Comparison of ENCODE assay signal across 24 mouse cellular contexts in the genomic region with DNA sequence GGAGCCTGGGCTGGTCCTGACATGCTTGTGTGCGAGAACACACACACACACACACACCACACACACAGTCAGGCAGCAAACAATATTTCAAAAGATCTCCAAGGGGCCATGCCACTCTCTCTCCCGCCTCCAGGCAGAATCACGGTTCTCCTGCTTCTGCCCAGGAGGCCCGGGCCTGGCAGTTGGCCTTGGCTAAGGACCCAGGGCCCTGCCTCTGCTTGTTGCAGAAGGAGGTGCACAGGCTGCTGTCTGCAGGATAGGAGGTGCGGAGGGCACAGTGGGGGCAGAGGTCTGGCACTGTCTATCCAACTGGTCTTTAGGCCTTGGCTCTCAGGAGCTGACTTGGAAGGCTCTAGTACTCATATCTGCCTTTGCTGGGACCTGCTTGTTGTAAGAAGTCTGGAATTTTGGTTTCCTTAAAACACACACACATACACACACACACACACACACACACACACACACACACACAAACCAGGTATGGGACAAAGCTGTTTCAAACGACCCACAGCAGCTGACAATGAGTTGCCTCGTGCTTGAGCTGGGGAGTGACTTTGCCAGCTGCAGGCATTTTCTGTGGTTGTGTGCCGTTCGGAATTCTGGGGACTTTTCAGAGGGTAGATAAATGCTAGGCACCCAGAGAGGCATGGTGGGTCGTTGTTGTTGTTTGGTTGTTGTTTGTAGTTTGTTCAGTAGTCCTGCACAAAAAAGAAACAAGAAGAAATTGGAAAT. TPM values are rescaled to one million over a fixed set of nuclear protein-coding genes. Genes with fewer than 3 reads are reported as not detected.
"Had no signal": no experiment of that assay in that cellular context is flagged by ENCODE, and none has a peak within 500 bp of the region (broad histone marks: within the 10 kb centered on the region; RNA-seq: fewer than 3 reads in every experiment).

No protein-coding gene starts in this region.

- H3K4me1 ChIP-seq: megakaryocyte, embryonic 14.5 days; midbrain, embryonic 13.5 days; midbrain, embryonic 15.5 days; neural tube, embryonic 13.5 days; neural tube, embryonic 15.5 days had no signal

- H3K4me3 ChIP-seq: lung, embryonic 15.5 days; megakaryocyte, embryonic 14.5 days; midbrain, embryonic 13.5 days; midbrain, embryonic 15.5 days; neural tube, embryonic 13.5 days; neural tube, embryonic 15.5 days; stomach, embryonic 15.5 days had no signal

- DNase-seq: liver, postnatal 0 days; lung, adult 2 months; lung, postnatal 14 days; lung, postnatal 36 days; retina, postnatal 1 day; right cerebral cortex, adult 18-20 months; right cerebral cortex, postnatal 25 days; right cerebral cortex, postnatal 4 days; thymus, adult 2 months; thymus, postnatal 25 days; thymus, postnatal 4 days had no signal

- H3K4me2 ChIP-seq: lung, embryonic 15.5 days; midbrain, embryonic 11.5 days; midbrain, embryonic 13.5 days; midbrain, embryonic 15.5 days; neural tube, embryonic 13.5 days; neural tube, embryonic 15.5 days; stomach, embryonic 15.5 days had no signal

- H3K27me3 ChIP-seq: lung, embryonic 15.5 days; midbrain, embryonic 13.5 days; midbrain, embryonic 15.5 days; neural tube, embryonic 13.5 days; neural tube, embryonic 15.5 days; stomach, embryonic 15.5 days had no signal

- H3K27ac ChIP-seq: lung, embryonic 15.5 days; macrophage; midbrain, embryonic 13.5 days; midbrain, embryonic 15.5 days; neural tube, embryonic 13.5 days; neural tube, embryonic 15.5 days; stomach, embryonic 15.5 days; stomach, postnatal 0 days had no signal

- H3K9me3 ChIP-seq: lung, embryonic 15.5 days; midbrain, embryonic 13.5 days; midbrain, embryonic 15.5 days; neural tube, embryonic 13.5 days; neural tube, embryonic 15.5 days; stomach, embryonic 15.5 days had no signal

- H3K9ac ChIP-seq: liver, postnatal 0 days; lung, embryonic 15.5 days; midbrain, embryonic 13.5 days; midbrain, embryonic 15.5 days; neural tube, embryonic 13.5 days; neural tube, embryonic 15.5 days; stomach, embryonic 15.5 days had no signal

- H3K36me3 ChIP-seq: lung, embryonic 15.5 days; midbrain, embryonic 13.5 days; midbrain, embryonic 15.5 days; neural tube, embryonic 13.5 days; neural tube, embryonic 15.5 days; stomach, embryonic 15.5 days had no signal

- ATAC-seq: liver, postnatal 0 days; lung, postnatal 0 days; midbrain, embryonic 13.5 days; midbrain, embryonic 15.5 days had no signal

RNA-seq across cellular contexts. Expression of gene Arhgef19, which starts 23.8 kb away (rescaled TPM):
- total RNA-seq: megakaryocyte progenitor cell, adult 5-6 weeks; monocyte, adult 5-6 weeks had no signal
- polyA plus RNA-seq: macrophage had no signal

RNA-seq across cellular contexts. Expression of gene Epha2, which starts 38.0 kb away (rescaled TPM):
- total RNA-seq: monocyte, adult 5-6 weeks had no signal

RNA-seq across cellular contexts. Expression of gene Rsg1, which starts 49.3 kb away (rescaled TPM):
- polyA plus RNA-seq: macrophage had no signal
